Mouse (Mus musculus): ENCODE measurements around the gene Hoxd11.

Hoxd11 gene

DNA sequence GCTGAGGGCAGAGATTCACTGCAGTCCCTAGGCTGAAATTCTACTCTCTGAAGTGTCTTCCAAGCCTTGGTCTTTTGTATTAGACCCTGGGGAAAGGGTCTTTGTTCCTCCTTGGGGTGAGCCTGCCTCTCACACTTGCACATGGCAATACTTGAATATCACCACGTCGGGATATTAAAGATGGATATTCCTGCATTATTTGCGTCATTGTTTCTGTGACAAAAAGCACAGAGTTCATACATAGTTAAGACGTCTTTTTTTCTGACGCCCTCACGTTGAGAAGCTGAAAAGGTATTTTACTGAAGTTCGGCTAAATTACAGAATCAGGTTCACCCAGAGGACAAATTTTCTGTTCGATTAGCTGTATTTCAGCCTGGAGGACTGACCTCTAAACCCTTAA, 51.0 kb downstream of the Hoxd11 start:
- DNase-seq (ENCODE audit: low read depth) = no peak

DNA sequence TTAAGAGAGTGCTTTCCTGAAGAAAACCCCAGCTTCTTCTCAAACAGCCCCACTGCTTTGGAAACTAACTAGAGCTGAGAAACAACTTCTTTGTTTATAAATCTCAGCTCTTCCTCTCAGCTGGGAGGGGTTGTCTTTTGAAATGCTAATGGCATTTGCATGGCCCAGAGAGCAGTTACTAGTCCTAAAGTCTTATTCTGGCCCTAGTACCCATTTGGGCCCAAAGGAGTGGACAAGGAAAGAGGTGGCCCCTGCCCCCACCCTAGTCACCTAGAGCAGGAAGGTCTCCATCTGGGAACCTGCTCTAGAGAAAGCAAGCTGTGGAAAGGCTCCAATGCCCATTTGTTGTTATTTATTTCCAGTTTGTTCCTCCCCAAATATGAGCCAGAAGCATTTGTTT, 51.7 kb downstream of the Hoxd11 start:
- DNase-seq (ENCODE audit: low read depth) = no peak

DNA sequence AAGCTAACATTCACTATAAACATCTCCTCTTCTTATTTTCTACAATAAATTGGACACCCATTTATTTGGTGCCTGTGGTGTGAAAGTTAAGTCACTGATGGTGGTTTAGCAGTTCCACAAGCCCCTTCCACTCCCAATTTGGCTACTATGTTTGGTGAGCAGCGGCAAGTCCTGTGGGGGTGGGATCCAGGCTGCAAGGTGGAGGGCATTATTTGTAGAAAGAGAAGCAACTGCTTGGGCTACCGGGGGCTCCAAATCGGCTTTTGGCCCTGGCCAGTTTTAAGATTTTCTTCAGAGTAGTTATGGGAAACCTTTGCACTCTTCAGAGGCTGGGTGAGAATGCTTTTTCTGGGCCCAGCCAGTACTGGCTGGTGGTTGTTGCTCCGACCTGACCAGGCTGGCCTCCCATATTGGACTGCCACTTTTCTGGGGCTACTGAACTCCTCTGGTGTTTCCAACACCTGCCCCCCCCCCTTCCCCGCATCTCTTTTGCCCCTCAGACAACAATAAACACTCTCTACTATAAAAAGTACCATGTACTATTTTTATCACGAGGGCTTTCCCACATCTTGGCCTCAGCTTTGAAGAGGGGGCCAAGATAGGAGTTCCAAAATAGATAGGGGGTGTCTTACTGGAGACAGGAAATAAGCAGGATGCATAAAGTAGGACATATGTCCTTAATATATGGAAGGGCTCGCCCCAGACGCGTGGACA, 52.6 kb downstream of the Hoxd11 start:
- DNase-seq (ENCODE audit: low read depth) = no peak

DNA sequence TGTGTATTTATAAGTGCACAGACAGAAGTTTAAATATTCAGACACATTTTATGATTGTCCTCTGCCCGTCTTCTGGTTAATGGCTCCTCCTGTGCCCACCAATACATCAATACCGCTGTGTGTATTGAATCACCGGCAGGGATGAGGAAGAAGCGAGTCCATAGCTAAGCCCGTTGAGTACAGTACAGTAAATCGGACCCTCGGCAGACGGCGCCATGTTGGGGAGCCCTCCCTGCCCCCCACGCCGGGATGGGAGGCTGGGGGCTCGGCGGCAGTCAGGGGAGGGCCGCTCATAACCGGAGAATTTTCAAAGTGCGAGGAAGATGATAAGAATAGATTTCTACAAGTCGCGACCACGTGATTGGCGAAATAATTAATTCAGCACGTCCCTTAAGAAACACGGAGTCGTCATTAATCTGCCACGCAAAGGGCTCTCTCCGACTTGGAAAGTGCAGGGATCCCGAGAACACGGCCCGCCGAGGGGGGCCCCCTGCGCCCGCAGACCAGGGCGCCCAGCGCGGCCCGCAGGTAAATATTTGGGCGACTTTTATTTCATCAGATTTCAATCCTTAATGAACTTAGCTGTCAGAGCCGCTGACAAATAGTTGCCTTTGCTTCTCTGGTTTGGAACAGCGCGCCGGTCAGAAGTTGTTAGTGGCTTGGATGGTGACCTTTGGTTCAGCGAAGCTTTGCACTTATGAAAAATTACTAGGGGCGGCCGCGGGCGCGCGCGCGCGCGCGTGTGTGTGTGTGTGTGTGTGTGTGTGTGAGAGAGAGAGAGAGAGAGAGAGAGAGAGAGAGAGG, 53.4 kb downstream of the Hoxd11 start:
- no peak for DNase-seq (ENCODE audit: low read depth)

DNA sequence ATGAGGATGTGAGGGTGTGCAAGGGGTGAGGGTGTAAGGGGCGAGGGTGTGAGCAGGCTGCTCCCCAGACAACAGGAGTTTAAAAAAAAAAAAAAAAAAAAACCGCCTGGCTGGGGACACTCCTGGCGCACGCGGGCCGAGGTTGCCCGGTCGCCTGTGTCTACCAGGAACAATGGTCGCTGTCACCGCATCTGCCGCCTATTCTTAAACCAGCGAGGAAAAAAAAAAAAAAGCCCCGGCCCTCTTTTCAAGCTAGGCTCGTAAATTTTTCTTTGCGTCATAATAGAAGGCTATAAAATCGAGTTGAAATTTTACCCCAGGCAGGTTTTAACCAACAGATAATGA, 53.9 kb downstream of the Hoxd11 start:
- no peak for DNase-seq (ENCODE audit: low read depth)

DNA sequence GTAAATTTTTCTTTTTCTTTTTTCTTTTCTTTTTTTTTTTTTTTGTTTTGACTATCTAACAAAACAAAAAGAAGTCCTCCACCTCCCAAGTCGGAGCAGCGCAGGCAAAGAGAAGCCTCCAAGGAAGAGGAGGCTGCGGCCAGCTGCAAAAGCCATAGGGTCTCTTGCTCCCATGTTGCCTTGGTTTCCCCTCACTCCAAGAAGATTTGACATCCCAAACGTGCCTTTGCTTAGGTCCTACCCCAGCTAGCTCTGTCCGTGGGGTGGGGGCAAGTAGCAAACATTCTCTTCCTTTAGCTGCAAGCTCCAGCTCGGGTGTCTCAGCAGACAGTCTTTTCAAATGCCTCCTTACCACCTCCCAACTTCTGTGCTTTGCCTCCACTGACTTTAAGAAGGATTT, 54.4 kb downstream of the Hoxd11 start:
- DNase-seq (ENCODE audit: low read depth) = no peak

DNA sequence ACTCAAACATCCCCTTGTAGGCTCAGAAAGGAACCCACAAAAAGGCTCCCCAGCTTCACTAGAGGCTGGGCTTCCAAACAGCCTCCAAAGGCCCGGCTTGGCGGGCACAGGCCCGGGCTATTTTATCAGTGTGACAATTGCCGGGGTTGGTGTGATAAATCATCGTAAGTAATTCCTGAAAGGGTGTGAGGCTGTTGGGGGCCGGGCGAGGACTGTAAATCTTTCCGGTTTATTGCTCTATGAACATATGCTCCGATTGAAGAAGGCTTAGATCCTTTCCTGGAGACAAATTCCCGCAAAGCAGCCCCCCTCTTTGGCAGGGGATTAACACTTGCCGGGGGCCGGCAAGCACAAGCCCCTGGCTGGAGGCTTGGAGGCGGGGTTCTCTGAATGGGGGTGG, 55.1 kb downstream of the Hoxd11 start:
- no peak for DNase-seq (ENCODE audit: low read depth)

DNA sequence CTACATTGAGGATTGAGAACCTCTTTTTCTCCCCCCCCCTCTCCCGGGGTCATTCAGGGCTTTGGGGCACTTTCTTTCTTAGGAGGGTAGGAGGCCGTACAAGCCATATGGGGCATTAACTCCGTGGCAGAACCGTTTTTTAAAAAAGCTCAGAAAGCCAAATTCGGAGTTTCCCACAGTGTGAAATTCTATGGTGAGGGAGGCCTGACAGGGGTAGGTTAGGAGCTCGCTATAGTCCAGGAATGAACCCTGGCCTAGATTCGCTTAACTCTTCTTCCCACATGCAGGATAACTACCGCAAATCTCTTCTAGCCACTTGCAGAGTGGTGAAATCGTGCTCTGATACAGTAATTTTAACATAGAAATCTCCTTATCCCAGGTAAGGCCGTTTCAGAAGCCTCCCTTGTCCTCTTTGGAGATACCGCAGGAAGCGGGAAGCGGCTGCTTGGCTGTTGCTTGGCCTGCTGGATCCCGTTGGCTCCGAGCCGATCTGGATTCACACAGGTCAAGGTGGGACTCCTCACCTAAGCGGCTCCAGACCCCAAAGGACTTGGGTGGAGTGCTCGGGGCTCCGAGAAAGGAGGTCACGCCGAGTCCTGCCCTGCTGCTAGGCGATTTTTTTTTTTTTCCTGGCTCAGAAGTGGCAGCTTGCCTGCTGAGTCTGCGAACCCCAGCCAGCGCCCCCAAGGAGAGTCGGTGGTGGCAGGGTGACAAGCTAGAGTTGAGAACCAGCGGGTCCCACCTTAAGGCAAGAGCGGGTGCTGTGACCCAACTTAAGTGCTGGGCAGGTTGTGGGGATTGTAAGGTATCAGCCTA, 55.8 kb downstream of the Hoxd11 start:
- DNase-seq (ENCODE audit: low read depth) = no peak

DNA sequence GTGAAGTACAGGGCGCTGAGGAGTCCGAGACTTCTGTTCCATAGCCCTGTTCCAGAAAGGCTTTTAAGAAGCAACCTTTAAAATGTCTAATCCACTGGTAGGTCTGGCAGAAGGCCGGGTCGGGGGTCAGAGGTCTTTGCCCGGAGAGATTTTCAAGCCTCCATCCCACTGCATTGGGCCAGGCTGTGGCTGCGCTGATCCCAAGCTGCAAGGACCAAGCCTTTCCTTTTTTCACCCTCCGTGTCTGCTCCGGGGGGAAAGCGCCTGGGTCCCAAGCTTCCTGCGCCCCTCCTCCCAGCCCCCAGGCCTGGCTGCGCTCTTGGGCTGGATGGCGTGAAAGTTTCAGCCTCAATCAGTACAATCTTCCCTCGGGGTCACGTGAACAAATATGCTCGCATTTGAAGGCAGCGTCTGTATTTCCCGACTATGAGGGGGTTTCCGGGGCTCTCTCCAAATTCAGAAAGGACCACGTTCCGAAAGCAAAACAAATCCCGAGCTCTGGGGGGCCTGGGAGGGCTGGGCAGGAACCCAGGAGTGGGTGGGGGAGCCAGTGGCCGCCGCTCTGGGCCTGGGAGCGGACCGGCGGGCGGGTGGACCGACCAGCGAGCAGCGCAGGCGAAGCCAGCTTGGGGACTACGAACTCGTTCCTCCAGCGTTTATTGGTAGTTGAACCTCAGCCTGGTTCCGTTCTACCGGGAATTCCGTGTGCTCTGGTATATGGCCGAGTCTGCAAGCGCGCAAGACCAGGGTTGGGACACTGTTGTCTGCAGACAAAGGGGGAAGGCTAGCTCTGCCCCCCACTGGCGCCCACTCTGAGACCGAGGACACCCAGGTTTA, 56.7 kb downstream of the Hoxd11 start:
- no peak for DNase-seq (ENCODE audit: low read depth)

Data from c-Kit-positive CD71-negative TER-119-negative erythroid progenitor cells, embryonic 14.5 days (primary cell).